Mouse (Mus musculus) intestine, embryonic 15.5 days (tissue): ENCODE measurements at regions not wholly inside any gene's neighbourhood (a gene's known extent, or its start where the extent isn't known, plus 50 kb on each side); places are given as distances from the start of the nearest gene placed in this dataset.
"Not testable (repeated sequence)": the region's sequence is repeated elsewhere in the genome, so short reads cannot be mapped to it uniquely, and the experiment has no call there.

ENCODE experiments used
- ATAC-seq: fragments of 200-750 bp; cut with Nextera tagmentation; 2 replicates; pipeline ENCODE4 v1.8.0; 2017; ENCODE audit warnings: moderate TSS enrichment, moderate library complexity
- H3K27ac ChIP-seq: fragments of 300-500 bp; sonication (generic); 2 replicates; pipeline ENCODE4 v1.5.1; 2015; ENCODE audit warnings: mild to moderate bottlenecking, inconsistent platforms
- H3K27me3 ChIP-seq: fragments of 300-500 bp; sonication (generic); replicated peaks from 2 replicates; pipeline ENCODE4 v1.6.1; 2015; ENCODE audit warnings: inconsistent platforms
- H3K36me3 ChIP-seq: fragments of 300-500 bp; sonication (generic); 2 replicates; pipeline ENCODE4 v1.6.1; 2015; ENCODE audit warnings: inconsistent platforms
- H3K4me1 ChIP-seq: fragments of 300-500 bp; sonication (generic); replicated peaks from 2 replicates; pipeline ENCODE4 v1.6.1; 2015; ENCODE audit warnings: inconsistent platforms
- H3K4me2 ChIP-seq: fragments of 300-500 bp; sonication (generic); replicated peaks from 2 replicates; pipeline ENCODE4 v1.6.1; 2015; ENCODE audit warnings: mild to moderate bottlenecking, inconsistent platforms
- H3K4me3 ChIP-seq: fragments of 300-500 bp; sonication (generic); replicated peaks from 2 replicates; pipeline ENCODE4 v1.5.1; 2015; ENCODE audit warnings: inconsistent platforms
- H3K9ac ChIP-seq: fragments of 300-500 bp; sonication (generic); 2 replicates; pipeline ENCODE4 v1.6.1; 2015; ENCODE audit warnings: inconsistent platforms
- H3K9me3 ChIP-seq: fragments of 300-500 bp; sonication (generic); 2 replicates; pipeline ENCODE4 v1.6.1; 2016; ENCODE audit warnings: inconsistent platforms
- WGBS: fragments of 180-500 bp; shearing (Covaris S2); methylation state at CpG from one replicate; pipeline ENCODE4 v1.1.7; 2015; 5-methylcytosine and 5-hydroxymethylcytosine counted together

- peak overlapping the region; percentile 31; the same call in 1 of the 2 replicates for H3K4me2 ChIP-seq
- not testable (repeated sequence) for H3K36me3 ChIP-seq, ATAC-seq, H3K4me1 ChIP-seq, H3K9me3 ChIP-seq, H3K27me3 ChIP-seq
- H3K4me3 ChIP-seq = peak overlapping the region; percentile 46
- H3K9ac ChIP-seq = peak overlapping the region; percentile 46
- 0 out of 2 replicates have a peak overlapping the region, but pooled peaks have one; percentile 44 for H3K27ac ChIP-seq
- WGBS = 4% methylated on average over 37 of the region's 53 CpGs
Measured at GRCm38 (mm10) chr12:19387706-19388105, 566.6 kb upstream of the Gm21863 start.
